Mouse (Mus musculus) lung, adult 2 months (tissue): ENCODE results near the gene Dnajb8. TPM values are rescaled to one million over a fixed set of nuclear protein-coding genes. Genes with fewer than 3 reads are reported as not detected.

Experiments used
- DNase-seq: peaks from one replicate; pipeline ENCODE4 v3.0.0; 2022
- H3K4me1 ChIP-seq: fragments of 200-500 bp; 2 replicates; pipeline ENCODE4 v1.6.1; 2011; ENCODE audit warnings: low read length; ENCODE audit not compliant: control insufficient read depth, insufficient read depth
- H3K4me3 ChIP-seq: fragments of 200-500 bp; replicated peaks from 2 replicates; pipeline ENCODE3; 2011; ENCODE audit warnings: low read depth, mild to moderate bottlenecking, control low read depth, low read length; ENCODE audit errors: extremely low read depth
- CTCF ChIP-seq: fragments of 200-500 bp; IDR thresholded peaks from 2 replicates; pipeline ENCODE4 v1.5.1; 2011; ENCODE audit warnings: mild to moderate bottlenecking, low read length, control low read depth; ENCODE audit not compliant: insufficient read depth
- POLR2A ChIP-seq: fragments of 200-500 bp; IDR thresholded peaks from 2 replicates; pipeline ENCODE4 v1.6.1; 2011; ENCODE audit warnings: low read depth, mild to moderate bottlenecking, control low read depth, low read length, borderline replicate concordance; ENCODE audit errors: extremely low read depth
- WGBS: fragments of 180-500 bp; shearing (Covaris S2); methylation state at CpG from one replicate; pipeline ENCODE4 v1.1.7; 2018; 5-methylcytosine and 5-hydroxymethylcytosine counted together
- polyA plus RNA-seq: library from polyadenylated mRNA; depleted of rRNA; stranded (reverse); fragments of >200 nt; gene quantifications from 2 replicates; pipeline ENCODE4 v1.2.3, GENCODE M21; 2012

Gene Dnajb8
- polyA plus RNA-seq, 1 experiment = not detected

DNA sequence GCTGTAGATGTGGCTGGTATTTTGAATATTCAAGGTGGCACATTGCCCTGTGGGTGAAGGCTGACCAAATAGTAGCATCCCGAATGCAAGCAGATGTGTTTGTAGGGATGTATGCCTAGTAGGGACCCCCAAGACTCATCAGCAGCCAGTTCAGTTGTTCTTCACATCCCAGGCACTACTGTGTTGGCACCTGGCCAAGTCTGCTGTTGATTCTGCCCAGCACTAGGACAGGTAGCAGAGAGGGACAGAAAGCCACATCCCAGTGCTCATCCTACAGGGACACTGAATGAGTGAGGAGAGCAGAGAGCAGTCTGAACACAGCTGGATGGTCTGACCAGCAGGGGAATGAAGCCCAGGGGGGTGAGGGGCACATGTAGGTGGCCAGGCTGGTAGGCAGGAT is 27.2 kb downstream of the Dnajb8 start:
- DNase-seq = no peak
- no peak overlapping the region for H3K4me3 ChIP-seq
- WGBS = 93% methylated on average over 1 of the region's 1 CpGs
- TF ChIP-seq CTCF (no peak), POLR2A (no peak)
- H3K4me1 ChIP-seq = no peaks in the 10 kb centered on the region

DNA sequence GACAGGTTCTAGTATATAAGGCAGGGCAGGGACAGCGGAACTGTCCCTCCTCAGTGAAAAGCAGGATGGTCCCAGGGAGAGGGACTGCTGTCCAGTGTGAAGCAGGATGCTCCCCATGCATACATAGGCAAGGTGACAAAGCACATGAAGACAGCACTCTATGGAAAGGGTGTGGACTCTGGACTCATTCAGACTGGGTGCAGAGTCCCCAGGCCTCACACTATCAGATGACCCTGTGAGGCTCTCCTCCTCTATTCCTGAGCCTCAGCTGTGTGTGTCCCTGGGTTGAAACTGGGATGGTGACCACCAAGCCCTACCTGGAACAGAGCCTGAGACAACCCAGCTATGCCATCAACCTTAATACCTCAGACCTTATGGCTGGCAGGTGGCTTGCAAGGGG is 29.3 kb downstream of the Dnajb8 start:
- no peak overlapping the region for H3K4me3 ChIP-seq
- H3K4me1 ChIP-seq = no peaks in the 10 kb centered on the region
- TF ChIP-seq CTCF (no peak), POLR2A (no peak)
- WGBS = 100% methylated on average over 1 of the region's 1 CpGs
- no peak for DNase-seq

DNA sequence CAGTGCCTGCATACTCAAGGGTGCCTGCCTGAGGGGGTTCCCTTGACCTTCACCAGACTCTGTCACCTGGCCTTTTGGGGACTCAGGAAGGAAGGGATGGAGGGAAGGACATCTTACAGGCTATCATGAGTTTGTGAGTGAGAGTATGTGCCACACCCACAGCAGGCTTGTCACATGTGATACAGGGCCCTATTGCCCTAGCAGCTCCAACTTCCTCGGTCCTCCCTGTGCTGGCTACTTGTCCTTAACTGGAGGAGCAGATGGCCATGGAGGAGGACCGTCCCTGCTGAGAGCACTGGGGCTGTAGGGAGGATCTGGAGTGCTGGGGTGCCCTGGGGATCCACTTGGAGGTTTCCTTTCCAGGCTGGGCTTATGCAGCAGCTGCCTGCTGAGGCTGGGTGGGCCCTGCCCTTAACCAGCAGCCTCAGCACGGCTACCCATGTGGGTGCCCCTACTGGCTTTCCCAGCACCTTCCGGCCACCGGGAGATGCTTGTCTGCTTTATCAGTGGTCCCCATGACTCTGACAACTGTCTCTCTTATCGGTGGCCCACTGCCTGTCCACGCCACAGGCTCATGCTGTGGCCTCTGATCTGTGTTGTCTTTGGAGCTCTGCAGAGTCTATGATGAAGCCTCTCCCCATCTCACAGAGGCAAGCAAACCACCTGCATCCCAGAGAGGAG is 29.9 kb downstream of the Dnajb8 start:
- H3K4me3 ChIP-seq = no peak overlapping the region
- TF ChIP-seq CTCF = no peak
- no peaks in the 10 kb centered on the region for H3K4me1 ChIP-seq
- no peak for DNase-seq
- WGBS = 76% methylated on average over 7 of the region's 7 CpGs

DNA sequence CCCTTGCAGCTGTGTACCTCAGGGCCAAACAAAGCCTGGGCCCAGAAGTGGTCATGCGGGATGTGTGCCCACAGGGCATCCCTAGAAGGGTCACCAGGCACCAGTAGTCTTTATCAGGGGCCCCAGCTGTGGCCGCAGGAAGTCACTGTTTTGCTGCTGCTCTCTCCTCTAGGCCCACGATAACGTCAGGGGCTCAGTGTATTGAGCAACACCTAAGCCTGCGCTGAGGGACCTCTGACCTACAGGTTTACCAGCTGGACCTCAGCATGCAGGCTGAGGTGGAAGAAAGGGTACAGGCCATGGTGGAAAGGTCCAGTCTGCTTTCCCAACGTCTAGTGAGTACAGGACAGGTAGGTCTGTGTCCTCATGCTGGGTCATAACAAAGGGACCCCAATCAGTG is 32.0 kb downstream of the Dnajb8 start:
- WGBS = 60% methylated on average over 6 of the region's 6 CpGs

DNA sequence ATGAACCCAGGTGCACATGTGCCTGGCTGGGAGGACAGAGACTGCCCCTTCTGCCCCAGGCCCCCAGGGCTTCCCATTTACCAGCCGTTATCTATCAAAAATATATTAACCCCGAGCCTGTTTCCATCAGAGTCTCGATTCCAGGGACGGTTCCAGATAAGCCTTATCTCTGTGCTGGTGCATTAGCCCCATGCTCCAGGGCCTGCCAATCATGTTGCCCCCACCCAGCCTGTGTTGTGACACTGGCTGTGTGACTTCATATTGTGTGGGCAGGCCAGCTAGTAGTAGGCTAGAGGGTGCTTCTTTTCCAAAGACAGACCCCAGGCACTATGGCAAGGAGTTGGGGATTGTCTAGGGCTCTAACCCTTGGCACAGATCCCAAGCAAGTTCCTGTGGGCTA is 33.4 kb downstream of the Dnajb8 start:
- Histone ChIP-seq H3K4me1 (no peaks in the 10 kb centered on the region), H3K4me3 (no peak overlapping the region)
- WGBS = 63% methylated on average over 4 of the region's 4 CpGs
- TF ChIP-seq POLR2A (no peak), CTCF (no peak)
- no peak for DNase-seq

More for the DNA sequence above, 32.0 kb downstream of the Dnajb8 start:
- no peak for DNase-seq
- H3K4me3 ChIP-seq = no peak overlapping the region
- TF ChIP-seq CTCF = no peak
- no peak for TF ChIP-seq POLR2A
- H3K4me1 ChIP-seq = no peaks in the 10 kb centered on the region

DNA sequence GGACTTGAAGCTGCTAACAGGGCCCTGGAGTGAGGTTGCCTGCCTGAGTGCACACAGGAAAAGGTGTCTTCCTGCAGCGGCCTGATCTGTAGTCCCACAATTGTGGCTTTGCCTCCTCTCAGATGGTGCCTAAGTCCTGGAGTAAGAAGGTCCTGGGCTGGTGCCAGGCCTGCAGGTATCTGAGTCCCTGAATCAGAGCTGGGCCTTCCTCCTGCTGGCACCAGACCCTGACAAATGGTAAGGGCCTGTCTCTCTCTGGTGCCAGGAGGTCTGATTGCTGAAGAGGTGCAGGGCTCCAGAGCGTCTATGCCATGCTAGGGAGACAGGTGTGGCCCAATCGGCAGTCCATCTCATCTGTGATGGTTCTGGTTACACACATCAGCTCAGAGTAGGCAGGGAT is 37.6 kb downstream of the Dnajb8 start:
- no peaks in the 10 kb centered on the region for H3K4me1 ChIP-seq
- TF ChIP-seq CTCF (no peak), POLR2A (no peak)
- no peak for DNase-seq
- 81% methylated on average over 3 of the region's 3 CpGs for WGBS
- no peak overlapping the region for H3K4me3 ChIP-seq

DNA sequence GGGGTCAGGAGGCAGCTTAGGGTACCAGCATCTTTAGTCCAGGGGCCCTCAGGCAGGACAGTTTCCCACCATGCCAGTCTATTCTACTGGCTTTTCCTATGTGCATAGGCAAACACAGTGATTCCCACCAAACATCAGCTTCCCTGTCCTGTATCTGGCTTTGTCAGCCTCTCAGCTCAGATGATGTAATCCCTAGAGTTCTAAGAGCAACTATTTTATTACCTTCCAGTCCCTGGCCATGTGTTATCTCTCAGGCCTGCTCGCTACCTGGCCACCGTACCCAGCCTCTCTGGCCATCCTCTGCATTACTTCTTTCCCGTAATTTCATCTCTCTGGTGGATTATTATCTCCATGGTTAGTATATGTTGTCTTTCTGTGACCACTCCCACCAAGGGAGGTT is 38.6 kb downstream of the Dnajb8 start:
- TF ChIP-seq CTCF (no peak), POLR2A (no peak)
- no peaks in the 10 kb centered on the region for H3K4me1 ChIP-seq
- WGBS = 93% methylated on average over 3 of the region's 3 CpGs
- DNase-seq = no peak
- no peak overlapping the region for H3K4me3 ChIP-seq

DNA sequence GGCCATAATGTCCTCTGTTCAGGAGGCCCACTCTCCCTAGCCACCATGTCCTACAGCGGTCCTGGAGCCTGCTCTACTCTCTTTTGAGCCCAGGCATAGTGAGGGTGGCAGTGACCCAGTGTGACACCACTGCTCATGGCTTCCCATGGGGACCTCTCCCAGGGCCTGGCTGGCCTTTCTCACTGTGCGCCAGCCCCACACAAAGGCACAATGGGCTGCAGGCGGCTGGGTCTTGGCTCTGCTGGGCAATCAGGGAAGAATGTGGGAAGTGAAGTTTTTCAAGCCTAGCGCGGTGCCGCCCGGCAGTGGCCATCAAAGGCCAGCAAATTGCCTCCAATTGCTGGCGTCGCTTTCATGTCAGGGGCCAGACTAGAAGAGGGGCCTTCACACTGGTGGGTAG is 40.1 kb downstream of the Dnajb8 start:
- H3K4me1 ChIP-seq = no peaks in the 10 kb centered on the region
- 86% methylated on average over 9 of the region's 9 CpGs for WGBS
- no peak overlapping the region for H3K4me3 ChIP-seq
- no peak for TF ChIP-seq POLR2A
- no peak for TF ChIP-seq CTCF
- DNase-seq = no peak

DNA sequence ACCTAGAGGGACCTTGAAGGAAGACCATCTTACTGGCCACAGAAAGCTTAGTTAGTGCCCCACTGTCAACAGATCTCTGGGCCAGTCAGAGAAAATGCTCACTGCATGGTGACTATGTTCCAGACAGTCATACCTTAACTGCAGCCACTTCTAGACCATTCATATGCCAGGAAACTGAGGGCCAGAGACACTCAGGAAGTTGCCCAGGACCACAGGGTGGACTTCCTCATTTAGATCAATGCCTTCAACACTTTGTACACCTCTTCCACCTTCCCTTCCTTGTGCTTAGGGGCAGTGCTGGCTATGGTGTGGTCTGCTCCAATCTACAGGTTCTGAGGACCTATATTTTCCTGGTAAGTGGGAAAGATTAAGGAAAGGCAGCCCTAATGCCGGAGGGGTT is 43.3 kb downstream of the Dnajb8 start:
- no peaks in the 10 kb centered on the region for H3K4me1 ChIP-seq
- DNase-seq = no peak

DNA sequence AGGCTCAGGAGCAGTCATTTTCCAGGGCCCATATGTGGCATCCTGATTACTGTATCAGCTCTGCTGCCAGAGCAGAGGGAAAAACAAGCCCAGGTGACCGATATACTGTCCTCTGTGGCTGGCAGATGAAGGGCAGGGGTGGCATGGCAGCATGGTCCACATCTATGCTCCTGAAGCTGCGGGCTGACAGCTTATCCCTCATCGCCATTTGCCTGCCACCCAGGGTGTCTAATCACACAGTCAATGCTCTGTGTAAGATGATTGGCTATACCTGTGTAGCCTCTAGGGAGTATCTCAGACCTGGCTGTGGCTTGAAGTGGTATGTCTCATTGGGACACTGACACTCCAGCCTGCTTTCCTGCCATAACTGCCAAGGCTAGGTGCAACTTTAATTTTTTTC is 44.0 kb downstream of the Dnajb8 start:
- Histone ChIP-seq H3K4me1 (no peaks in the 10 kb centered on the region), H3K4me3 (no peak overlapping the region)
- no peak for DNase-seq
- TF ChIP-seq CTCF = no peak
- no peak for TF ChIP-seq POLR2A
- WGBS = 95% methylated on average over 3 of the region's 3 CpGs

More for the DNA sequence above, 43.3 kb downstream of the Dnajb8 start:
- WGBS = 95% methylated on average over 1 of the region's 1 CpGs
- TF ChIP-seq CTCF (no peak), POLR2A (no peak)
- H3K4me3 ChIP-seq = no peak overlapping the region
